Mouse (Mus musculus) bone marrow, adult 2 months (tissue): ENCODE measurements at regions not wholly inside any gene's neighbourhood (a gene's known extent, or its start where the extent isn't known, plus 50 kb on each side); places are given as distances from the start of the nearest gene placed in this dataset.

ENCODE experiments used
- H3K27ac ChIP-seq: fragments of 200-500 bp; 2 replicates; pipeline ENCODE4 v1.5.1; 2012; ENCODE audit warnings: low read depth, mild to moderate bottlenecking, control low read depth, inconsistent platforms, low read length; ENCODE audit not compliant: control insufficient read depth, poor library complexity, insufficient read depth
- H3K4me1 ChIP-seq: fragments of 200-500 bp; 2 replicates; pipeline ENCODE4 v1.6.1; 2011; ENCODE audit warnings: low read length; ENCODE audit not compliant: control insufficient read depth, insufficient read depth
- H3K4me3 ChIP-seq: fragments of 200-500 bp; replicated peaks from 2 replicates; pipeline ENCODE3; 2011; ENCODE audit warnings: mild to moderate bottlenecking, low read depth, low read length, control low read depth; ENCODE audit not compliant: control insufficient read depth
- CTCF ChIP-seq: fragments of 200-500 bp; IDR thresholded peaks from 2 replicates; pipeline ENCODE4 v1.5.1; 2011; ENCODE audit warnings: low read length, control low read depth; ENCODE audit not compliant: control insufficient read depth, insufficient read depth
- POLR2A ChIP-seq: fragments of 200-500 bp; IDR thresholded peaks from 2 replicates; pipeline ENCODE4 v1.6.1; 2011; ENCODE audit warnings: low read depth, mild to moderate bottlenecking, control low read depth, low read length, borderline replicate concordance; ENCODE audit not compliant: control insufficient read depth
- WGBS: fragments of 180-500 bp; shearing (Covaris S2); methylation state at CpG from one replicate; pipeline ENCODE4 v1.1.7; 2018; 5-methylcytosine and 5-hydroxymethylcytosine counted together

DNA sequence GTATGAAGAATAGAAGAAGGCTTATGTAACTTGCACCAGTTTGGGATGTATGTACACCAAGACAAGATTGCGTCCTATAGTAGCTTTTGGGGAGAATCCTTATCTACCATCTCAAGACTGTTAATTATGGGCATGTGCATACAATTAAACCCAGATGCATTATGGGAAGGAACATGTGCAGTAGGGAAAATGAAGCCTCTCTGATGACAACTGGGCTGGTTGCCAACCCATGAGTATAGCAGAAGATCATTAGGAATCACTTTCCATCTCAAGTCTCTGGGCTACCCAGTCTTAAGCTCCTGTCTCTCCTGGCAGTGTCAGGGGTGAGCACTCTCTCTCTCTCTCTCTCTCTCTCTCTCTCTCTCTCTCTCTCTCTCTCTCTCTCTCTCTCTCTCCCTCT, 190.4 kb downstream of the Unc5cl start:
- H3K4me3 ChIP-seq: no peak overlapping the region
- no peak for TF ChIP-seq CTCF
- no peak for TF ChIP-seq POLR2A
- H3K4me1 ChIP-seq: no peaks in the 10 kb centered on the region
- H3K27ac ChIP-seq: no peak overlapping the region
- WGBS: 79% methylated on average over 1 of the region's 1 CpGs

GRCm38 (mm10) chr17:48646626-48647195, 192.0 kb downstream of the Unc5cl start:
- Histone ChIP-seq H3K27ac (no peak overlapping the region), H3K4me1 (no peaks in the 10 kb centered on the region), H3K4me3 (peak overlapping the region; percentile 14)
- TF ChIP-seq CTCF (no peak), POLR2A (no peak)
- 45% methylated on average over 11 of the region's 11 CpGs for WGBS

GRCm38 (mm10) chr17:48647431-48647830, 192.7 kb downstream of the Unc5cl start:
- no peak overlapping the region for H3K4me3 ChIP-seq
- 32% methylated on average over 14 of the region's 14 CpGs for WGBS

GRCm38 (mm10) chr17:48650556-48650955, 195.9 kb downstream of the Unc5cl start:
- Histone ChIP-seq H3K27ac (no peak overlapping the region), H3K4me1 (no peaks in the 10 kb centered on the region), H3K4me3 (no peak overlapping the region)
- WGBS: 72% methylated on average over 13 of the region's 13 CpGs
- no peak for TF ChIP-seq POLR2A
- TF ChIP-seq CTCF: no peak

More at GRCm38 (mm10) chr17:48647431-48647830, 192.7 kb downstream of the Unc5cl start:
- no peak for TF ChIP-seq CTCF
- TF ChIP-seq POLR2A: no peak
- no peak overlapping the region for H3K27ac ChIP-seq
- H3K4me1 ChIP-seq: no peaks in the 10 kb centered on the region

DNA sequence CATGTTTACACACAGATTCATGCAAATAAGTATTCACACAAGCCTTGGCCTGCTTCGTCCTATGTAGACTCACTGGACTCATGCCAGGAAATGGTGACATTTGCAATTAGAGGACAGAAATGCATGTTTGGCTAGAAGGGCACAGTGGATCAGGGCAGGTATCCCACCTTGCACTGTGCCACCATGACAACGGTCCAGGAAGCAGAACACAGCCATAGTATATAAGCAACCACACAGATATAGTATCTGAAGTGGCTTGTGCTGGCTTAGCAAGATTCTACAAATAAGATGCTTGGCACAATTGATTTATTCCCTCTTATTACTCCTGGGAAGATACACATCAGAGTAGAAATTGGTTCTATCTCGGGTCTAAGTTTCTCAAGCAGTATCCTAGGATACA, 218.0 kb downstream of the Unc5cl start:
- H3K4me3 ChIP-seq: no peak overlapping the region
- WGBS: 72% methylated on average over 3 of the region's 3 CpGs
- no peaks in the 10 kb centered on the region for H3K4me1 ChIP-seq
- H3K27ac ChIP-seq: no peak overlapping the region
- TF ChIP-seq POLR2A (no peak), CTCF (no peak)

- no peak overlapping the region for H3K27ac ChIP-seq
- TF ChIP-seq POLR2A: no peak
- TF ChIP-seq CTCF: no peak
- 76% methylated on average over 12 of the region's 12 CpGs for WGBS
- H3K4me1 ChIP-seq: no peaks in the 10 kb centered on the region
- no peak overlapping the region for H3K4me3 ChIP-seq
Observed at GRCm38 (mm10) chr17:48678216-48678832, 223.6 kb downstream of the Unc5cl start.

DNA sequence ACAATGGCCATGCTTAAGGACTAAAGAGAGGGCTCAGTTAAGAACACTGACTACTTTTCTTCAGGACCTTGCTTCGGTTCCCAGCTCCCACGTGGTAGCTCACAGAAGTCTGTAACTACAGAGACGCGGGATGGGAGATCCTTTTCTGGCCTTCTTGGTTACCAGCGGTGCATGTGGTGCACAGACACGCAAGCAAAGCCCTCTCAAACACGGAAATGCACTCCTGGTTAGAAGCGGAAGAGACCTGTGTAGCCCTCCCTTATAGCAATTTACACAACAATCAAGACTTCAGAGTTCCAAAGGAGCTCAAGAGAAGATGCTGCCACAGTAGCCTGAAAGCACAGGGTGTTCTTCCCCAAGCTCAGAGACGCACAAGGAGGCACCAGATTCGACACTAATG, 225.6 kb downstream of the Unc5cl start:
- TF ChIP-seq POLR2A (no peak), CTCF (no peak)
- Histone ChIP-seq H3K4me1 (no peaks in the 10 kb centered on the region), H3K27ac (no peak overlapping the region), H3K4me3 (no peak overlapping the region)
- 78% methylated on average over 10 of the region's 10 CpGs for WGBS

DNA sequence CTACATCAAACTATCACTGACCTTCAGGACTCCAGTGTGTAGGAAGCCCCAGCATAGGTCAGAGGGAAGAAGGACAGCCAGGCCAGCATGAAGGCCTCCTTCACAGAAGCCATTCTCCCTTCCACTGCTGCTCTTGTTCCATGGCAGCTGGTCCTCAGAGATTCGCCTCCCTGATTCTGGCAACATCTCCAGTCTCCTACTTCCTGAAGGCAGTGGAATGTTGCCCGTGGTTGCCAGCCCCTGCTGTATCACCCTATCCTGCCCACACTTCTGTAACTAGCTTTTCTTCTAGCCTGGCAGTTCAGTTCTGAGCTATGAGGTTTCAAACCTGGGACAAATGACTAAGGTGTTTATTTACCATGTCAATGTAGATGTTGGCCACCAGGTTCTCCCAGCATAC, 234.2 kb downstream of the Unc5cl start:
- no peak overlapping the region for H3K27ac ChIP-seq
- 62% methylated on average over 2 of the region's 2 CpGs for WGBS
- TF ChIP-seq POLR2A: no peak
- TF ChIP-seq CTCF: no peak
- no peaks in the 10 kb centered on the region; the same call in 1 of the 2 replicates for H3K4me1 ChIP-seq
- no peak overlapping the region for H3K4me3 ChIP-seq

DNA sequence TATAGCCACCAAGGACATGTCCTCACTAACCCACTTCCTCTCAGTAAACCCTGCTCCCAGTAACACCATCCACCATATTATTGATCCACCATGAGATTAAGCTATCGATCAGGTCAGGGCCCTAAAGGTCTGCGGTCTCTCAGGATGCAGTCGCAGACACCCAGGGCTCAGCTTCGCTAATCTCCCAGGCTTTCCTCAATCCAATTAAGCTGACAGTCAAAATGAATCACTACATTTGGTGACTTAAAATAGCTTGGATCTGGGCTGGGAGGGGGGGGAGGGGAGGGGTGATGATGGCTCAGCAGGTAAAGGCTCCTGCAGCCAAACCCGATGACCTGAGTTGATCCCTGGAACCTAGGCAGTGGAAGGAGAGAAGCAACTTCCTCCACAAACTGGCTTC, 233.7 kb upstream of the Lrfn2 start:
- 83% methylated on average over 5 of the region's 5 CpGs for WGBS
- no peak overlapping the region for H3K4me3 ChIP-seq
- TF ChIP-seq CTCF: no peak
- no peak for TF ChIP-seq POLR2A
- H3K27ac ChIP-seq: no peak overlapping the region
- no peaks in the 10 kb centered on the region for H3K4me1 ChIP-seq
